Mouse (Mus musculus): ENCODE measurements around the gene Lsp1. TPM values are rescaled to one million over a fixed set of nuclear protein-coding genes. Genes with fewer than 3 reads are reported as not detected.

Lsp1 gene
- polyA plus RNA-seq, 1 experiment from 2014 or later, result 5.5 TPM

DNA sequence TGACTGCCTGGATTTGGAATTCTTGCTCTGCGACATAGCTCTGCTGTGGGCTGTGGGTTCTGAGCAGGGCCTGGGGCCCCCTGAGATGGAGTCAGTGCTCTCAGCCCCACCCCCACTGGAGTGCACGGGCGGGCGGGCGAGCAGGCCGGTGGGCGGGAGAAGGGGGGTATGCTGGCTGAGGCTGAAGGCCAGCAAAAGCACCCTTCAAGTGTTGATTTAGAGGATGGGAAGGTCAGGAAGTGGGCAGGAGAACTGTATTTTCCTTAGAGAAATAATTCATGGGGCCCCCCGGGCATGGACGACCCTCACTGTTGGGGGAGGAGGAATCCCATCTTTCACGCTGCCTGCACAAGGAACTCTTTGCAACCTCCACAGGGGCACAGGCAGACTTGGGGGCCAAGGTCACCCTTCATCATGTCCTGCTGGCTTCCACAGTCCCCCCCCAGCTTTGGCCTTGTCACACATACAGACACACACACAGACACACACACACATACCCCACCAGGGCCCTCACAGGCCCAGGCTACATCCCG, 82.2 kb downstream of the Lsp1 start:
- Histone ChIP-seq H3K4me1 (ENCODE audit: control insufficient read depth, insufficient read depth, low read depth, low read length) (peaks cover 8% of the 10 kb centered on the region), H3K4me2 (ENCODE audit: low read length) (no peak overlapping the region), H3K9ac (ENCODE audit: low read depth, low read length) (peak overlapping the region; percentile 24; the same call in 1 of the 2 replicates), H3K4me3 (ENCODE audit: low read length) (no peak overlapping the region), H3K9me3 (ENCODE audit: control insufficient read depth, low read length) (no peaks in the 10 kb centered on the region), H3K27ac (ENCODE audit: low read depth, low read length) (no peak overlapping the region), H3K27me3 (replicated peaks; ENCODE audit: control insufficient read depth, insufficient read depth, low read length) (no peaks in the 10 kb centered on the region), H3K36me3 (ENCODE audit: control insufficient read depth, insufficient read depth, low read length) (peaks cover 5% of the 10 kb centered on the region)
- no peak for ATAC-seq
- WGBS, result 41% methylated on average over 11 of the region's 11 CpGs

Other genes with a start within 250 kb of the Lsp1 start
- not detected in 2 replicates for gene Gm7579, start 248.9 kb upstream of the Lsp1 start, polyA plus RNA-seq (2015; fragmentation: Nextera tagmentation; extraction: Ambion mirVana)
- gene Krtap5-5, start 230.8 kb upstream of the Lsp1 start, polyA plus RNA-seq (2015; fragmentation: Nextera tagmentation; extraction: Ambion mirVana), result not detected in 2 replicates
- not detected in 2 replicates for gene Gm40460, start 219.7 kb upstream of the Lsp1 start, polyA plus RNA-seq (2015; fragmentation: Nextera tagmentation; extraction: Ambion mirVana)
- not detected in 2 replicates for gene Gm2431, start 202.5 kb upstream of the Lsp1 start, polyA plus RNA-seq (2015; fragmentation: Nextera tagmentation; extraction: Ambion mirVana)
- gene Gm4559, start 186.4 kb upstream of the Lsp1 start, polyA plus RNA-seq (2015; fragmentation: Nextera tagmentation; extraction: Ambion mirVana), result not detected in 2 replicates
- gene Krtap5-1, start 163.7 kb upstream of the Lsp1 start, polyA plus RNA-seq (2015; fragmentation: Nextera tagmentation; extraction: Ambion mirVana), result not detected in 2 replicates
- gene Krtap5-4, start 157.3 kb upstream of the Lsp1 start, polyA plus RNA-seq (2015; fragmentation: Nextera tagmentation; extraction: Ambion mirVana), result not detected in 2 replicates
- 13.3 and 14.9 TPM in 2 replicates for gene Ifitm10, start 87.1 kb upstream of the Lsp1 start, polyA plus RNA-seq (2015; fragmentation: Nextera tagmentation; extraction: Ambion mirVana)
- 6.4 TPM in 1 of 2 replicates, not detected in the other for gene Gm49369, start 78.1 kb upstream of the Lsp1 start, polyA plus RNA-seq (2015; fragmentation: Nextera tagmentation; extraction: Ambion mirVana)
- 356 and 378 TPM in 2 replicates for gene Ctsd, start 72.8 kb upstream of the Lsp1 start, polyA plus RNA-seq (2015; fragmentation: Nextera tagmentation; extraction: Ambion mirVana)
- not detected in 2 replicates for gene Syt8, start 26.0 kb upstream of the Lsp1 start, polyA plus RNA-seq (2015; fragmentation: Nextera tagmentation; extraction: Ambion mirVana)
- 2.0 and 22.5 TPM in 2 replicates for gene Tnni2, start 19.0 kb upstream of the Lsp1 start, polyA plus RNA-seq (2015; fragmentation: Nextera tagmentation; extraction: Ambion mirVana)
- gene Tnnt3, start 38.0 kb downstream of the Lsp1 start, polyA plus RNA-seq (2015; fragmentation: Nextera tagmentation; extraction: Ambion mirVana), result 3.1 and 25.7 TPM in 2 replicates
- 22.3 and 26.2 TPM in 2 replicates for gene Mrpl23, start 71.9 kb downstream of the Lsp1 start, polyA plus RNA-seq (2015; fragmentation: Nextera tagmentation; extraction: Ambion mirVana)
- 157 and 172 TPM in 2 replicates for gene Igf2, start 206.0 kb downstream of the Lsp1 start, polyA plus RNA-seq (2015; fragmentation: Nextera tagmentation; extraction: Ambion mirVana)
- gene Gm49394, start 209.1 kb downstream of the Lsp1 start, polyA plus RNA-seq (2015; fragmentation: Nextera tagmentation; extraction: Ambion mirVana), result 0.11 TPM in 1 of 2 replicates, not detected in the other